Mouse (Mus musculus) neutrophil, adult 5-6 weeks (primary cell): ENCODE data around the gene Fto. TPM values are rescaled to one million over a fixed set of nuclear protein-coding genes. Genes with fewer than 3 reads are reported as not detected.

Experiments used
- ATAC-seq: fragments of 151-379, 151-347 bp; 2 replicates; pipeline ENCODE4 v1.8.0; 2017; ENCODE audit warnings: mild to moderate bottlenecking, moderate TSS enrichment; ENCODE audit not compliant: insufficient number of reproducible peaks, poor library complexity, low FRiP score, severe bottlenecking; ENCODE audit errors: extremely low read depth
- total RNA-seq: library from RNA; stranded (forward); fragments of 200-1000 nt; gene quantifications from 2 replicates; pipeline ENCODE4 v1.2.3, GENCODE M21; 2017

Gene Fto
- total RNA-seq, 1 experiment from 2014 or later, result 33.1 TPM

DNA sequence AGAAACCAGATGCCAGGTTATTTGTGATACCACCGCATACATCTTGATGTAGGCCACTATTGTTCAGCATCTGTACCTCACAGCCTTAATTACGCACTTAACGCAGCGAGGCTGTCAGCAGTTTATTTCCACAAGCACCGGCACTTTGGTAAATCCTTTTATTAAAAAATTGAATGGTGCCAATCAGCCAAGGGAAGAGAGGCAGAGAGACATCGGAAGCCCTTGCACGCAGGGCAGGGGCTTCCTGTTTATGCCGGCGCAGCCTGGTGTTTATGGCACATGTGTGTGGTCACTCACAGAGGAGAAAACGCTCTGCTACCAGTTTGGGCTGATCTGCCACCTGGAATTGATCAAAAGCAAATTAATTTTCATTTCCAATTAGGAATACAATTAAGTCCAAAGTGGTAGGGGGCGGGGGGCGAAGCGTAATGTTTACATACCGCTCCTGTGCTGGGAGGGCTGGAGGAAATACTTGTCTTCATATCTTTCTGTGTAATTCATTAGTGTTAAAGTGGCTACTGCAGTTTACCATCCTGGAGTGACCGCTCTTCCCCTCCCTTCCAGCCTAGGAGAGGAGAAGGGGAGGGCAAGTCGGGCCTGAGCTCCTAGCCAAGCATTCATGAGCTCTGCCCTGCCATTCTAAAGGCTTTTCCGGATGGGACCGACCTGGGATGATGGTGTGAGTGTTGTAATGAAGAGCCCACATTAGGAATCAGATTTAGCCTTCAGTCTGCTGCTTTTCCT, 299.2 kb downstream of the Fto start:
- no peak for ATAC-seq

DNA sequence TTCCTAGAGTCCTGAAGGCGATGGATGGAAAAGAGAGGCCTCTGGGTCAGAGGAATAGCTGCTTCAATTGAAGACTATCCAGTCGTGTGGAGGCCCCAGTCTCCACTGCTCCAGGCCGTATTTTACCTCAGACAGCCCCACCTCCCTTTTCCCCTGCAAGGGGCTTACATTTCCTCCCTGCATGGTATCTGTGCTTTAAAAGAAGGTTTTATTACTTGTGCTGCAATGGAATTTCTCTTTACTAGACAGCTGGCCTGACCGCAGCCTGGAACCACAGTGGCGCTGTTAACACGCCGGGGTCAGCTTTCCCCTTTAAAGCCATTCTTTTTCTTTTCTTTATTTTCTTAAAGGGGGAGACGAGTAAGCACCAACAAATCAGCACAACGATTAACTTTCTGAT, 300.3 kb downstream of the Fto start:
- no peak for ATAC-seq

DNA sequence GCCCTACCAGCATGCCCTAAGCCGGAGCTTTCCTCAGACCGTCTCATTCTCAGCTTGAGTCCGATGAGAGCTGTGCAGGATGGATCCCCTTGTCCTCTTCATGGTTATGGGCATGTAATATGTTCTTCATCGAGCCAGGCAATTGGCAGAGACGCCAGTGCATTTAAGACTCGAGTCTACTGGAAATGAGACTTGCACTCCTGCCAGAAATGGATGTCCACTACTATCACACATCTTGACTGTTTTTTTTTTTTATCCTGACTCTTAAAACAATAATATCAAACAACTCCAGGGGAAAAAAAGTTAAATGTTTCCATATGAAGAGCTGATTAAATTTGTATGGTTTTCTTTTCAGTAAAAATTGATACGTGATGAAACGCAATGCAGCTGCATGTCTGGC, 301.9 kb downstream of the Fto start:
- no peak for ATAC-seq

DNA sequence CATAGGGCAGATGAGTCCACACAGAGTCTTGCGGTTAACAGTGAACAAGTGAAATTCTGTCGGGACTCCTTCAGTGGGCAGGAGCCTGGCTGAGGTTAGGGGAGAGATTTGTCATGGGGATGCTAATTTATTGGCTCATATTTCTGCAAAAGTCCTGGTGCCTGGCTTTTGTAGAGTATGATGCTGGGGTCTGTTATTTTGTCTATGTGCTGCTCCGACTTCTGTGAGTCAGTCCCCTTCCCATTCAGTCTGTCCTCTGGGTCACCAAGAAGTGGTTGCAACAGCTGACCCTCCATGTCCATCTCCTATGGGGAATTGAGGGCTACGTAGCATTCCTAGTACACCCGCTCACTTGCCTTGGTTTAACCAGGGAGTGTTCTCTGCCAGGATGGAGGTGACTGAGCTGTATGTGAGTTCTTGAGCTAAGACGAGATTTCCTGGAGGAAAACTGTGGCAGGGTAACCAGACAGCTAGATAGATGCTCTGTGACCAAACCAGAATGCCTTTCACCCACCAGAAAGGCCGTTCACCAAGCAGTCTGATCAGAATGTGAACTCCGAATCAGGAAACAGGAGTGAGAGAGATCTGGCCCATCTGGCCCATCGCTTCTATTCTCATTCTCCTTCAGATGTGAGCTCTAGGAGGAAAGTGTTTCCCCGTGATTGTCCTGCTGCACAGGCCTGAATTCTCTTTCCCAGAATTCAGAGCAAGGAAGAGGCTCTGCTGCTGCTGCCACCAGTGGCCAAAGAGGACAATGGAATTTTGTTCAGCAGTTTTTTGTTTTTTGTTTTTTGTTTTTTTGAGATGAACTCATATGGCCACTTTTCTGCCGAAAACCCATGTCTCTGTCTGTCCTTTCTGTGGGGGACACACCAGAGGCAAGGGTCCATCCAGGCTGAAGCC, 302.7 kb downstream of the Fto start:
- ATAC-seq, result no peak

DNA sequence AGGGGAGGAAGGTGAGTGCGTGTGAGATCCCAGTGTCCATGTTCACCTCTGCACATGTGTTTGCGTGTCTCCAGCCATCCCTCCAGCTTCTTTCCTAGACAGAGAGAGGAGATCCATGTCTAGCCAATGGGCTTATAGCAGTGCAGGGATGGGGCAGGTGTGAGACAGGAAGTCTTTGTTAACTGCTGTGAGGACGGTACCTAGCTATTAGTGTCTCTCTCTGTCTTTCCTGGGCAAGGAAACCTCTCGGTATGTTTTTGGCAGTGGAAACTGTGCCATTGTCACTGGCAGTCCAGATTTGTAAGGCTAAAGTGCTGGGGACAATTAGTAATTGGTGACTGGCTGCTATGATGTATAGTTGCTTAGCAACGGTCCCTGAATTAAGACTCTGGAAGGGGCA, 304.4 kb downstream of the Fto start:
- no peak for ATAC-seq

DNA sequence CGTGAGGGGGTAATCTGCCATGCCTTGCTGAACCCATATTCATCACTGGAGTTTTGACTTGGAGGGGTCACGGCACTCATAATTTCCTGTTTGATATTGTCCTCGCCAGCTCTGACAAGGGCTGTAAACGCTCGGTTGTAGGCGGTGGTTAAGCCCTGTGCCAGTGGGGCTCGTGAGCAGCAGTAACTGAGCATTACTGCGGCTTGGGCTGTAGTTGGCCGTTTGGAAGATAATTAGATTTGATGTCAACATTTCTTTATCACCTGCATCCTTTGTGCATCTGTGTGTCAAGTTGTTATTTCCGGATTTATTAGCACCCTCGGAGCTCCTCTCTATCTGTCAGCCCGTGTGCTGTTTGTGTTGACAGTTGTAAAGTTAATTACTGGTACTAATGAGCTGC, 309.4 kb downstream of the Fto start:
- no peak for ATAC-seq

DNA sequence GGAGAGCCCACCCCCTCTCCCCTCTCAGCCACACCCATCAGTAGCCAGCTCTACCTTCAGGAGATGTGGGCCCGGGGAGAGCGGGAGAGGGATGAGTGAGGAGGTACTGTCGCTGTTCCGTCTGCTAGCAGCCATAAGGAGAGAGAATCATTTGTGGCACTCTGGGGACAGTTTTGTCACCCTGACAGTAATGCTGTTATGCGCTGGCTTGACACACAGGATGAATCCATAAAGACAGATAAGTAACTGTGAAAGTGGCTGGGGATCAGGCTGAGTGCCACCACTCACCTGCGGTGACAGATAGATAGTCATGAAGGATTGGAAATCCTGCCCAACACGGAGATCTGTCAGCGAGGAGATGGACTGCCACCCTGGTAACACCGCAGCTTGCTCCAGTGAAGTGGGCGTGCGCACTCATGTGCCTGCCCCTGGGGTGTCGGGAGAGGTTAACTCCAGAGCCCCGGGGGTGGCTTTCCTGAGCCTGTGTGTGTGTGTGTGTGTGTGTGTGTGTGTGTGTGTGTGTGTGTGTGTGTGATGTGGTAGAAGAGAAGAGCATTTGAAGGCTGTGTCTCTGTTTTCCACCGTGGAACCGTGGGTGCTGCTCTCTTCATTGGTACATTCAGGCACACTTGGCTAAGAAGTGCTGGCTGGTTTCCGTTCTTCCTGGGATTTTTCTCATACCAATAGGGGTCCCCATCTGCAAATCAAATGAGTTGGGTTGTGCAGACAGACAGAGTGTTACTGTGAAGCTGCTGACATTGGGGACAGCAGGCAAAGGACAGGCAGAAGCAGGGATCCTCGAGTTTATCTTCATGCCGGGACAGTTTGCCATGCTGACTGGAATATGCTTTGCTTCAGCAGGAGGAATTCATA, 312.6 kb downstream of the Fto start:
- no peak for ATAC-seq

DNA sequence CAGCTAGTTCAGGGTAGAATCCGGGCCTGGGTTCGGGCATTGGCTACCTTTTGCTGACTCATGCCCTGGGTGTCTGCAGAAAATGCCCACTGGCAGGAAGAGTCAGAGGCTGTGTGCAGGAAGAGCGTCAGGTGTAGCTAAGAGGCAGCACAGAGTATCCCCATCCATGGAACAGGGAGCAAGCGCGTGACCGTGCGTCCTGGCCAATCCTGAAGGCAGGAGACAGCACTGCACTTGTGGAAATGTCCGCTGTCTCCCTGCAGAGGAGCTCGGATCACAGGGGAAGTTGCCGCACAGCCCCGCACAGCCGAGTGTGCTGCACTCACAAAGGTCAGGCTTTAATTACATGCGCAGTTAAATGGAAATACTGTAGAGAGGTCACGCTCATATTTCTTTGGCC, 316.3 kb downstream of the Fto start:
- ATAC-seq, result no peak

DNA sequence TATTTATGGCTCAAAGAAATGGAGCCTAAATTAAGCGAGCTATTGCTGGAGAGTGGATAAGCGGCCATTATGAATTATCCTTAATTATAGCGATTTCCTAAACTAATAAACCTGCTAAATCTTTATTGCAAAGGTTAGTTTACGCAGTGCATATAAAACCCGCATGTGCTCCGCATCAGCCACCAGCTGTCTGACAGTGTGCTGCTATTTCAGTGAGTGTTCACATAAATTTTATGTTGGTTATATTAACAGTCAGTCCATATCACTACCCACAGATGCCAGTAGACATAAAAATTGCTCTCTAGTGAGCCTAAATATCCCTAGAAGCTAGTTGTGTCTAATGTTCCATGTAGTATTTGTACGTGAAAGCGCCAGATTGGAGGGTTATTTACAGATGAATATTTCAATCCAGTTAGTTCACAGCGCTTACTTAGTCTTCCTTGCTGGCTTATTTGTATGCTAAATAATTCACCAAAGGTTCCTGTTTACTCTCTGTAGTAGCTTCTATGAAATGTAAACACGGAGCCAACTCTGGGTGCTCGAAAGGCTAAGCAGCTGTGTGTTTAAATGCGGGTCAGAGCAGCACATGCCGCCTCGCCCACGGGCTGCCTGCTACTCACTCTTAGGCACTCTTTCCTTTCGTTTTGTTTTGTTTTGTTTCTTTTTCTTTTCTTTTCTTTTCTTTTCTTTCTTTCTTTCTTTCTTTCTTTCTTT, 317.2 kb downstream of the Fto start:
- no peak for ATAC-seq

DNA sequence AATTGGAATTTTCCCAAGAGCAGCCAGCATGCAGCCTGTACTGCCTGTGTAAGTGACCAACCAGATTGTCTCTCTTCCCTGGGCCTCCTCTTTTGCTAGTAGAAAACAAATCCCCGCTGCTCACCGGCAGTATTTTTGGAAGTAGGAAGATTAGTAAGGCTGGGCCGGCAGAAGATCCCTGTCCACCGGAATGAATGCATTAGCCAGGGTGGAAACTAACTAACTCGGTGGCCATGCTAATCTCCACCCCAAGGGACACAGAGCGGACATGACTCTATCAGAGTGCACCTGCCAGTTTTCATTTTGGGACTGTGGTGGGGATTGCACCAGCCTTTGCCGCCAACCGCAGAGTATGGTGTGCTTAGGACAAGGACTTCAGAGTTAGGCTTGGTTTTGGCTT, 319.1 kb downstream of the Fto start:
- no peak for ATAC-seq

DNA sequence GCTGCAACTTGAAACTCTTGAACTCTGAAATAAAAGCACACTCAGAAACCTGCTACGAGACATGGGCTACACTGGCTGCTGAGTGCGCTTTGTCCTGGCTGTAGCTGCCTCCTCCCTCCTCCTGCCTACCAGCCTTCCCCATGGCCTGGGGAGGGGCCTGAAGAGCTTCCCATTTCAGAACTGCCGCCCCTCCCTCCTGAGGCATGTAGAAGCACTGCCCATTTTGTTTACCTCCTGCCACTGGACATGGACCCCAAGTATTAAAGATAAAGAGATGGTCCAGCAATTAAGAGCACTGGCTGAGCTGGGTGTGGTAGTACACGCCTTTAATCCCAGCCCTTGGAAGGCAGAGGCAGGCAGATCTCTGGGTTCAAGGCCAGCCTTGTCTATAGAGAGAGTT, 322.1 kb downstream of the Fto start:
- no peak for ATAC-seq

DNA sequence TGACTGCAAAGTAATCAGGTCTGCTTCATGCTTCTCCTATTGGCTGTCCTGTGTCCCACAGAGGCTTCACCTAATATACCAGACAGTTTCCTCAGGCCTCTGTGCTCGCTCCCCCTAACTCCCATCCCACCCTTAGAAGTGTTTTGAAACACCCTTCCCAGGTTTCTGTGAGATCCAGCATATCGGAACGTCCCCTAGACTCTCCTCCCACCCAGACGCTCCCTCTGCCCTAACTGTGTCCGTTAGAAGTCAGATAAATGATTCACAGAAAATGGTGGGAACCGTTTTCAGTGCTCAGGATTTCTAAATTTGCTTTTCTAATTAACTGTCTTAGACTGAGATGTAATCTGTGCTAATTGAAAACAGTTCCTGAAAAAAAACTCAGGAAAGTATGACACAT, 323.6 kb downstream of the Fto start:
- no peak for ATAC-seq

DNA sequence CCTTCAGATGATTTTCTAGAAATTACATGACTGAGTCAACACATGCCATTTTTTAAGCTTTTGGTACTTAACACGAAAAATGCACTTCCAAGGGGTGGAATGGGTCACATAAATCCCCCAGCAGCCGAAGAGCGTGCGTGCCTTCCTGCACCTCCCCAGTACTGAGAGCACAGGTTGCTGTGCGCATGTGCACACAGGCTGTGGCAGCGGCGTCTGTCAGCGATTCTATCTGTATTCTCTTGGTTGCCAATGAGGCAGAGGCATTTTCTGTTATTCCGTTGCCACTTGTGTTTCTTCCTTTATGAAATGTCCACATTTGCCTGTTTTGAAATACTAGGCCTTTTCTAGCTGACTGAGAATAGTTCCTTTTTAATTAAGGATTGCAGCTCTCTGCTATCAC, 324.4 kb downstream of the Fto start:
- ATAC-seq, result no peak

DNA sequence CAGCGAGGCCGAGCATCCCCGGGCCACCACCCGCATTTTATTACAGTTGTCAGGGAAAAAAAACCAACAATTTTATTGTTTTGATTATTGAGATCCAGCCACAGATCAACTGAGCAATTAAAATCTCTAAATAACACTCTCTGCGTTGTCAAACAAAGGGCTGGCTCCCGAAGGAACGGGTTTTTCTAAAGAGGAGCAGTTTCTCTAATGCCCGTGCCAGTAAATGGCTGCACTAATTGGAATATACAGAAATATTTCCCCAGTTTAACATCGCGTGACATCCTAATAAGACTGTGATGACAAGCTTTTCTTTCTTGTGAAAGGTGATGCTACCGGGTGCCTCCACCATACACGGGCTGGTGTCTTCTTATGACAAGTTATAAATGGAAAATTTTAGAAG, 324.9 kb downstream of the Fto start:
- no peak for ATAC-seq

DNA sequence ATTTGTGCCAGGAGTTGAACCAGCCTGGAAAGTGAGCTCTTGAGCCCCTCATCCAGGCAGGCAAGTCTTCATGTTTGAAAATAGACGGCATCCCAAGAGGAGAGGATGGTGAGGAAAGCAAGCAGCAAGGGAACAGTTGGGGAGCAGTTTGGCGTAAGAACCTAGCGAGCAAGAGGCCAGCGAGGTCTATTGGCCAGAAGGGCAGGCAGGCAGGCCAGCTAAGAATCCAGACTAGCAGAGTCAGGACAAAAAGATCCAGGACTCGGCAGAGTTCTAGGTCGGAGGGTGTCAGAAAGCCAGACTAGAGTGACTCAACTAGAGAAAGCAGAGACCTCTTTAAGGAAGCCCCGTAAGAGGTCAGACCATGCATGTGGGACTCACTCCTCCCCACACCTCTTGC, 327.1 kb downstream of the Fto start:
- ATAC-seq, result no peak

DNA sequence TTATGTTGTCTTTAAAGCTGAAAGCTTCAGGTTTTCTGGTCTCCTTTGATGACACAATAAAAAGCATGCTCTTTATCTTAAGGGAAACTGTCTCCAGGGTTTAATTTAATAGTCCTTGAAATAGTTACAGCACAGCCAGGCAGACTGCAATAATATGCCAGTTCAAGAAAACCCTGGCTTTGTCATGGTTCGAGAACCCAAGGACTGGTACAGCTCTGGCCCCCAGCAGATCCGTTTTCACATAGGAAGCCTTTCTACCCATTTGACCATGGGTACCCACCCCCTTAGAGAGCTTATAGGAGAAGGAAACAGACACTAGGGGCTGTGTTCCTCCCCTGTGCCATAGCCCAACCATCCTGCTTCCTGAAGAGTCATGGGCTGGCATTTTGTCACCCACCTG, 332.2 kb downstream of the Fto start:
- no peak for ATAC-seq

DNA sequence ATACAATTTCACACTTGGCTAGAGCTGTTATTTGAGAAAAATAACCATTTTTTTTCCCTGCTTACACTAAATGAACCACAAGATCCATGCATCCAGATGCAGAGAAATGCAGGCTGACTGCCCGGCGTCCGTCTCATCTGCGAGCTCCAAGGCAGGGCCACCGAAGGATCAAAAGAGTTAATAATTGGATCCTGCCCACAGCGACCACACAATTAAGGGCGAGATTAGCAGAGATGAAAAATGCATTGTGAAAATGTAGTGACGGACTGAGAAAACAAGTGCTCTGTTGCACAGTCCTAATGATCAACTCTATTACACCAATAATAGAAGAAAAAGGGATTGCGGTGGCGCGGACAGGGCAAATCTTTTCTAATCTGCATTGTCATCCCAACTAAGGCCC, 334.6 kb downstream of the Fto start:
- ATAC-seq, result no peak

DNA sequence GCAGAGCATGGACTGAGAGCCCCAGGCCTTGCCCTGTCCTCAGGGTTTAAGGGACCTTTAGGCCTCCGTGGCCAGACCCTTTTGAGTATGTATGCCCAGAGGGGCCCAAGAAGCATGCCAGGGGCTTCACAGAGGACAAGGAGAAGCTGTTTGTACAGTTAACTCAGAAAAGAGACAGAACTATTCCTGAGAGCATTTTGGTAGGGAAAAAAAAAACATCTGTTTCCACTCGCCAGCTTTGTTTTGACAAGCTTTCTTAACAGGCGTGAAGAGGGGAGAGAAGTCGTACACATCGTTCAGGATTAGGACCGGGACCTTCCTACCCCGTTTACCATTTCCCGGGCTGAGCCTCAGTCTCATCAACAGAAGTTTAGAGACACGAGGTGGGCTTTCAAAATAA, 335.5 kb downstream of the Fto start:
- no peak for ATAC-seq

DNA sequence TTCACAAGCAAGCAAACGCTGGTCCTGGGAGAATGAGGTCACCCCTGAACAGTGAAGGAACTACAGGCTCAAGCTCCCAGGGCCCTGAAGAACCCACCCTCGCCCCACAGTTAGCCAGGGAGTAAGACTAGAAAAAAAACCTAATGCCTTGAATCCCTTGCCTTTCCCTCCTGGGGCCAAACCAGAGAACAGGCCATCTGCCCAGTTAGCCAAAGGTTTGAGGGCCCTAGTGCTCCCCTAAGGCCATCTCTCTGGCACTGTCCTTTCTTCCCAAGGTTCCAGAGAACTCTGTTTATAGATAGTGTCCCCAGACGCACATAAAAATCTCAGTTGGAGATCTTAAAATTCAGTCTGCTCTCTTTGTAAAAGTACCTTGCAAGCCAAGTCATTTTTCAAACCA, 340.2 kb downstream of the Fto start:
- ATAC-seq, result no peak
